In genomic region chr10:3567821-3568220, GRCm38 (mm10) we compare ENCODE assay signal across 11 mouse cellular contexts. TPM values are rescaled to one million over a fixed set of nuclear protein-coding genes. Genes with fewer than 3 reads are reported as not detected.
DNase-seq lines count a peak whose midpoint lies in the region; TF ChIP-seq lines count a peak whose summit lies in the region.
"Had no signal": no experiment of that assay in that cellular context is flagged by ENCODE, and none has a peak within 500 bp of the region (broad histone marks: within the 10 kb centered on the region; RNA-seq: fewer than 3 reads in every experiment).

No protein-coding gene starts in this region.

- 62% methylated on average over 6 of the region's 6 CpGs for whole genome bisulfite sequencing in bone marrow, adult 2 months

- peak; percentile 17 for TF ChIP-seq CTCF in left cerebral cortex, adult 2 months (IDR thresholded peaks at IDR 0.05)
- TF ChIP-seq CTCF in bone marrow, adult 2 months (IDR thresholded peaks at IDR 0.05; ENCODE audit: control insufficient read depth, insufficient read depth, low read length) = peak; percentile 43; the same call in 1 of the 2 replicates

- H3K4me3 ChIP-seq in left cerebral cortex, adult 2 months = no peak overlapping the region
- no peak overlapping the region for H3K4me3 ChIP-seq in bone marrow, adult 2 months (replicated peaks; ENCODE audit: control insufficient read depth, low read depth, low read length)
- H3K4me3 ChIP-seq: heart, embryonic 13.5 days; limb, embryonic 10.5 days had no signal

- no peaks in the 10 kb centered on the region for H3K4me1 ChIP-seq in bone marrow, adult 2 months (ENCODE audit: control insufficient read depth, insufficient read depth, low read length)

- intact Hi-C loops in left cerebral cortex, adult 2 months (cut with DNase I) = no loop called here

- TF ChIP-seq POLR2A in bone marrow, adult 2 months (IDR thresholded peaks at IDR 0.05; ENCODE audit: borderline replicate concordance, control insufficient read depth, low read depth, low read length) = no peak

- H3K27ac ChIP-seq in left cerebral cortex, adult 2 months = no peak overlapping the region
- no peak overlapping the region for H3K27ac ChIP-seq in bone marrow, adult 2 months (ENCODE audit: control insufficient read depth, insufficient read depth, low read depth, low read length, poor library complexity)
- H3K27ac ChIP-seq: heart, embryonic 13.5 days; limb, embryonic 10.5 days had no signal

- DNase-seq in left cerebral cortex, adult 2 months (ENCODE audit: extremely low spot score in 1 of 2, low spot score in 2 of 2) = no peak
- DNase-seq in left cerebral cortex, adult 11 months (ENCODE audit: low spot score) = no peak
- peak; percentile 23 for DNase-seq in thymus, postnatal 4 days
- no peak for DNase-seq in thymus, postnatal 0 days (ENCODE audit: low spot score)
- DNase-seq in testis, postnatal 10 days (ENCODE audit: low spot score) = peak; percentile 56
- no peak for DNase-seq in adrenal gland, postnatal 36 days
- no peak for DNase-seq in natural killer cell, adult 2 months (ENCODE audit: low spot score in 2 of 2)
- DNase-seq: cerebellum, postnatal 25 days had no signal

RNA-seq across cellular contexts. Expression of gene Iyd, which starts 27.8 kb away (rescaled TPM):
- not detected for total RNA-seq in left cerebral cortex, adult 2 months (2021)
- 0.08 and 0.12 TPM in 2 replicates for polyA plus RNA-seq in thymus, postnatal 0 days (2015; fragmentation: Nextera tagmentation; extraction: Ambion mirVana)
- polyA plus RNA-seq in bone marrow, adult 2 months (2011; ENCODE audit: insufficient read depth, insufficient read length, low replicate concordance, missing spikeins) = not detected in 2 replicates
- not detected for total RNA-seq in adrenal gland, postnatal 36 days (2021)
- polyA plus RNA-seq: limb, embryonic 10.5 days had no signal

Comparison
In these comparisons a context has a peak if more than half of its experiments do, and no peak if none do; other contexts are left out.
1. DNase-seq: peak in thymus, postnatal 4 days (single experiment) and testis, postnatal 10 days (single experiment); none in left cerebral cortex, adult 2 months (0 of 2), left cerebral cortex, adult 11 months (single experiment), thymus, postnatal 0 days (single experiment), adrenal gland, postnatal 36 days (0 of 2) and natural killer cell, adult 2 months (0 of 2).